Mouse (Mus musculus): ENCODE measurements around the gene Gm10447. TPM values are rescaled to one million over a fixed set of nuclear protein-coding genes. Genes with fewer than 3 reads are reported as not detected.

Gm10447 gene
- total and polyA plus RNA-seq, 3 experiments = not detected

- peaks cover 43% of the 10 kb centered on the region for H3K4me1 ChIP-seq (ENCODE audit: insufficient read depth, low read depth, low read length)
Measured at GRCm38 (mm10) chr11:53469294-53469967, 12.5 kb upstream of the Gm10447 start.

DNA sequence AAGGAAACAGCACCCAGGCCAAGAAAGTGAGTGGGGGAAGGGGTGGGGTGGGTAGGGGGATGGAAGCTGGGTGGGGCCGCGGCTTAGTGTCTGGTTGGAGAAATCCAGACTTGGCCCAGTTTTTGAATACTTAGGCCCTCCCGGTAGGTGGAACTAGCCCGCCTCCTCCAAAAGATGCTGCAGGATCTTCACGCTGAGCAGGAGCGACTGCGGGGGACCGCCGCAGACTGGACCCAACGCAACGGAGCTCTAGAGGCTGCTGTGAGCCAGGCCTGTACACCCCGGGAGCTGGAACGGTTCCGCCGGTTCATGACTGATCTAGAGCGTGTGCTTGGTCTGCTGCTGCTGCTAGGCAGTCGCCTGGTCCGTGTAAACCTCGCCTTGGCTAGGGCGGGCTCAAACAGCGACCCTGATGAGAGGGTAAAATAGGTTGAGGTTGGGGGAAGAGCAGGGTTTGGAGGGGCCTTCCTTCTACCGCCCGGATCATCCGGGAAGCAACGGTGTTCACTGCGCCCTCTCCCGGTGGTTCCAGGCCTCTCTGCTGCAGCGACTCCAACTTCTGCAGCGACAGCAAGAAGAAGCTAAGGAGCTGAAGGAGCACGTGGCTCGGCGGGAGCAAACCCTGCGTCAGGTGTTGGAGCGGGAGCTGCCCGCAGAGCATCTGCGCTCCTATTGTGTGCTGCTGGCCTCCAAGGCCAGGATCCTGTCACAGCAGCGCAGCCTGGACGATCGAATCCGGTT, 9.5 kb upstream of the Gm10447 start:
- DNase-seq (ENCODE audit: low spot score) (no peak), ATAC-seq (ENCODE audit: extremely low read depth, insufficient number of reproducible peaks, low FRiP score, poor library complexity, severe bottlenecking) (no peak)
- Histone ChIP-seq H3K27me3 (ENCODE audit: insufficient read depth, low read length) (peaks cover 71% of the 10 kb centered on the region), H3K9me3 (replicated peaks) (peaks cover 8% of the 10 kb centered on the region), H3K4me1 (ENCODE audit: insufficient read depth, low read depth, low read length) (peaks cover 44% of the 10 kb centered on the region), H3K4me3 (ENCODE audit: low read depth, low read length) (peak overlapping the region; percentile 48; the same call in 1 of the 2 replicates), H3K36me3 (replicated peaks) (no peaks in the 10 kb centered on the region)
- no peak for TF ChIP-seq TAL1 (conservative IDR thresholded peaks at IDR 0.05; ENCODE audit: low read depth, low read length)
- no peak for TF ChIP-seq POLR2AphosphoS5 (IDR thresholded peaks at IDR 0.05; ENCODE audit: insufficient replicate concordance, low read depth, low read length)
- peak; percentile 26; the same call in 1 of the 2 replicates for TF ChIP-seq CTCF (IDR thresholded peaks at IDR 0.05; ENCODE audit: low read depth, low read length)
- no peak for TF ChIP-seq GATA2 (IDR thresholded peaks at IDR 0.05; ENCODE audit: borderline replicate concordance, low read depth, low read length)
- no peak for TF ChIP-seq GATA1 (IDR thresholded peaks at IDR 0.05; ENCODE audit: borderline replicate concordance, low read length)

More at GRCm38 (mm10) chr11:53469294-53469967, 12.5 kb upstream of the Gm10447 start:
- DNase-seq (ENCODE audit: low spot score) (no peak), ATAC-seq (ENCODE audit: extremely low read depth, insufficient number of reproducible peaks, low FRiP score, poor library complexity, severe bottlenecking) (no peak)
- Histone ChIP-seq H3K27me3 (ENCODE audit: insufficient read depth, low read length) (peaks cover 69% of the 10 kb centered on the region), H3K9me3 (replicated peaks) (no peaks in the 10 kb centered on the region), H3K36me3 (replicated peaks) (no peaks in the 10 kb centered on the region), H3K4me3 (ENCODE audit: low read depth, low read length) (no peak overlapping the region)
- TF ChIP-seq GATA2 (IDR thresholded peaks at IDR 0.05; ENCODE audit: borderline replicate concordance, low read depth, low read length) = no peak
- no peak for TF ChIP-seq POLR2AphosphoS5 (IDR thresholded peaks at IDR 0.05; ENCODE audit: insufficient replicate concordance, low read depth, low read length)
- TF ChIP-seq GATA1 (IDR thresholded peaks at IDR 0.05; ENCODE audit: borderline replicate concordance, low read length) = no peak
- no peak for TF ChIP-seq CTCF (IDR thresholded peaks at IDR 0.05; ENCODE audit: low read depth, low read length)
- TF ChIP-seq TAL1 (conservative IDR thresholded peaks at IDR 0.05; ENCODE audit: low read depth, low read length) = no peak

- TF ChIP-seq POLR2AphosphoS5 (IDR thresholded peaks at IDR 0.05; ENCODE audit: insufficient replicate concordance, low read depth, low read length) = no peak
- no peak for TF ChIP-seq CTCF (IDR thresholded peaks at IDR 0.05; ENCODE audit: low read depth, low read length)
- no peak for TF ChIP-seq TAL1 (conservative IDR thresholded peaks at IDR 0.05; ENCODE audit: low read depth, low read length)
- TF ChIP-seq GATA2 (IDR thresholded peaks at IDR 0.05; ENCODE audit: borderline replicate concordance, low read depth, low read length) = no peak
- TF ChIP-seq GATA1 (IDR thresholded peaks at IDR 0.05; ENCODE audit: borderline replicate concordance, low read length) = no peak
Measured at GRCm38 (mm10) chr11:53463551-53464424, 6.9 kb upstream of the Gm10447 start.

DNA sequence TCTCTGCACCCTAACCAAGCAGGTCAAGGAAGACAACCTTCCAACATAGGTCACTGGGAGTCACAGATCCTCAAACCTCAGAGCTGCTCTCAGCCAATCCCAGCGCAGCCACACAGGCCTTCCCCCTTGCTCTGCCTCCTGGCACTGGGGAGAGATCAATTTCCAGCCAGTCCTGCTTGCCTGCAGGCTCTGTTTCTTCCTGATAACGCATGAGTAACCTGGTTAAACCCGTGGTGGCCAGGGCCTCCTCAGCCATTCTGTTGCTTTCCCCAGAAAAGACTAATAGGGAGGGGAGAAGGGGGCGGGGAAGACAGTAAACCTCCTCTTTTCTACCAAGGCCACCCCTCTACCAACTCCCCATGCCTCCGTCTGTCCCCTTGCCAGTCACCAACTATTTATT, 4.8 kb upstream of the Gm10447 start:
- ATAC-seq (ENCODE audit: extremely low read depth, insufficient number of reproducible peaks, low FRiP score, poor library complexity, severe bottlenecking) (peak; percentile 63), DNase-seq (ENCODE audit: low spot score) (peak; percentile 52)
- H3K4me1 ChIP-seq (ENCODE audit: insufficient read depth, low read depth, low read length) = peaks cover 29% of the 10 kb centered on the region
- H3K27me3 ChIP-seq (ENCODE audit: insufficient read depth, low read length) = peaks cover 62% of the 10 kb centered on the region
- TF ChIP-seq TAL1 (conservative IDR thresholded peaks at IDR 0.05; ENCODE audit: low read depth, low read length) (peak; percentile 30; the same call in 1 of the 2 replicates), GATA2 (IDR thresholded peaks at IDR 0.05; ENCODE audit: borderline replicate concordance, low read depth, low read length) (no peak)
- no peaks in the 10 kb centered on the region for H3K36me3 ChIP-seq (replicated peaks)
- H3K4me3 ChIP-seq (ENCODE audit: low read depth, low read length) = no peak overlapping the region
- peaks cover 8% of the 10 kb centered on the region for H3K9me3 ChIP-seq (replicated peaks)

More at GRCm38 (mm10) chr11:53463551-53464424, 6.9 kb upstream of the Gm10447 start:
- ATAC-seq (ENCODE audit: extremely low read depth, insufficient number of reproducible peaks, low FRiP score, poor library complexity, severe bottlenecking) (no peak), DNase-seq (ENCODE audit: low spot score) (no peak)
- no peaks in the 10 kb centered on the region for H3K36me3 ChIP-seq (replicated peaks)
- peaks cover 8% of the 10 kb centered on the region for H3K9me3 ChIP-seq (replicated peaks)
- peaks cover 27% of the 10 kb centered on the region for H3K4me1 ChIP-seq (ENCODE audit: insufficient read depth, low read depth, low read length)
- H3K27me3 ChIP-seq (ENCODE audit: insufficient read depth, low read length) = peaks cover 58% of the 10 kb centered on the region
- peak overlapping the region; percentile 17; the same call in 1 of the 2 replicates for H3K4me3 ChIP-seq (ENCODE audit: low read depth, low read length)

- H3K4me1 ChIP-seq (ENCODE audit: insufficient read depth, low read depth, low read length) = peaks cover 27% of the 10 kb centered on the region
- H3K36me3 ChIP-seq (replicated peaks) = no peaks in the 10 kb centered on the region
- no peak for DNase-seq (ENCODE audit: low spot score)
- ATAC-seq (ENCODE audit: extremely low read depth, insufficient number of reproducible peaks, low FRiP score, poor library complexity, severe bottlenecking) = no peak
- H3K27me3 ChIP-seq (ENCODE audit: insufficient read depth, low read length) = peaks cover 62% of the 10 kb centered on the region
- H3K9me3 ChIP-seq (replicated peaks) = peaks cover 8% of the 10 kb centered on the region
- TF ChIP-seq GATA2 (IDR thresholded peaks at IDR 0.05; ENCODE audit: borderline replicate concordance, low read depth, low read length) = no peak
- TF ChIP-seq TAL1 (conservative IDR thresholded peaks at IDR 0.05; ENCODE audit: low read depth, low read length) = no peak
- TF ChIP-seq GATA1 (IDR thresholded peaks at IDR 0.05; ENCODE audit: borderline replicate concordance, low read length) = no peak
- TF ChIP-seq POLR2AphosphoS5 (IDR thresholded peaks at IDR 0.05; ENCODE audit: insufficient replicate concordance, low read depth, low read length) = no peak
- no peak for TF ChIP-seq CTCF (IDR thresholded peaks at IDR 0.05; ENCODE audit: low read depth, low read length)
- no peak overlapping the region for H3K4me3 ChIP-seq (ENCODE audit: low read depth, low read length)
Measured at GRCm38 (mm10) chr11:53460192-53460591, 3.3 kb upstream of the Gm10447 start.

All from G1E (cell line).